Mouse (Mus musculus) heart, embryonic 16.5 days (tissue): Measurements from ENCODE around the gene Grm8. TPM values are rescaled to one million over a fixed set of nuclear protein-coding genes. Genes with fewer than 3 reads are reported as not detected.

Source experiments
- ATAC-seq: fragments of 200-750 bp; cut with Nextera tagmentation; replicated peaks from 2 replicates; pipeline ENCODE4 v1.8.0; 2017; ENCODE audit warnings: moderate number of reproducible peaks; ENCODE audit not compliant: insufficient read depth, low FRiP score; ENCODE audit errors: extremely low read depth
- H3K27ac ChIP-seq: fragments of 300-500 bp; sonication (generic); 2 replicates; pipeline ENCODE4 v1.5.1; 2014; ENCODE audit warnings: mild to moderate bottlenecking, low read length, control low read depth, moderate library complexity
- H3K27me3 ChIP-seq: fragments of 300-500 bp; sonication (generic); 2 replicates; pipeline ENCODE4 v1.6.1; 2014; ENCODE audit warnings: low read length, mixed read lengths; ENCODE audit not compliant: control insufficient read depth, insufficient read depth
- H3K36me3 ChIP-seq: fragments of 300-500 bp; sonication (generic); 2 replicates; pipeline ENCODE4 v1.6.1; 2014; ENCODE audit not compliant: control insufficient read depth, insufficient read depth
- H3K4me1 ChIP-seq: fragments of 300-500 bp; sonication (generic); 2 replicates; pipeline ENCODE4 v1.6.1; 2014; ENCODE audit warnings: low read length, mixed read lengths; ENCODE audit not compliant: control insufficient read depth, insufficient read depth
- H3K4me2 ChIP-seq: fragments of 300-500 bp; sonication (generic); 2 replicates; pipeline ENCODE4 v1.6.1; 2014; ENCODE audit warnings: low read depth, mild to moderate bottlenecking, control low read depth, low read length
- H3K4me3 ChIP-seq: fragments of 300-500 bp; sonication (generic); 2 replicates; pipeline ENCODE4 v1.5.1; 2014; ENCODE audit warnings: mild to moderate bottlenecking, control low read depth, low read length
- H3K9ac ChIP-seq: fragments of 300-500 bp; sonication (generic); 2 replicates; pipeline ENCODE4 v1.6.1; 2014; ENCODE audit warnings: low read length, control low read depth
- H3K9me3 ChIP-seq: fragments of 300-500 bp; sonication (generic); replicated peaks from 2 replicates; pipeline ENCODE4 v1.6.1; 2016; ENCODE audit warnings: low read length; ENCODE audit not compliant: control insufficient read depth
- WGBS: fragments of 180-500 bp; shearing (Covaris S2); extraction: QIAGEN DNeasy Blood & Tissue Kit; methylation state at CpG from one replicate; pipeline ENCODE4 v1.1.7; 2014; 5-methylcytosine and 5-hydroxymethylcytosine counted together
- polyA plus RNA-seq: library from polyadenylated mRNA; unstranded; fragments of >200 nt; fragmentation: Nextera tagmentation; extraction: Ambion mirVana; gene quantifications from 2 replicates; pipeline ENCODE4 v1.2.1, GENCODE M21; 2015

The Grm8 gene
- polyA plus RNA-seq, 1 experiment from 2014 or later, result 0.25 TPM

DNA sequence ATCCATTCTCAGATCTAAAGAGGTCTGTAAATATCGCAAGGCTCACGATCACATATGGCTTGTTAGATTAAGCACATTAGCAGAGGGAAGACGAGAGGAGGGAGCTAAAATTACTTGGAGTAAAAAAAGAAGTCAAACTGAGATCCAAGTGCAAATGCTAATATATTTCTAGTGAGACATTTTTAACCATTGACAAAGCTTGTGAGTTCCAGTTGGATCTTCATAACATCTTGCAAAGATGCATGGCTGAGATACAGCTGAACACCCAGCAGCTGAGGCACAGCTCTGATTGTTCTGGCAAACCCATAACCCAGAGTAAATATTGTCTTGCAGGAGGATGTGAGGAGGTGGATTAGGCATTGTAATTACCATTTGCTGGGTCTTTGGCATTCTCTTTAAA is 445.6 kb downstream of the Grm8 start:
- ATAC-seq, result no peak
- WGBS, result 77% methylated on average over 3 of the region's 3 CpGs
- no peak overlapping the region for H3K9ac ChIP-seq
- no peaks in the 10 kb centered on the region for H3K9me3 ChIP-seq
- no peaks in the 10 kb centered on the region for H3K4me1 ChIP-seq
- no peak overlapping the region for H3K4me3 ChIP-seq
- H3K27me3 ChIP-seq, result no peaks in the 10 kb centered on the region
- H3K27ac ChIP-seq, result no peak overlapping the region
- no peaks in the 10 kb centered on the region for H3K36me3 ChIP-seq
- H3K4me2 ChIP-seq, result no peak overlapping the region

- Histone ChIP-seq H3K9ac (no peak overlapping the region), H3K36me3 (no peaks in the 10 kb centered on the region), H3K4me3 (no peak overlapping the region), H3K4me1 (no peaks in the 10 kb centered on the region), H3K27me3 (no peaks in the 10 kb centered on the region), H3K9me3 (no peaks in the 10 kb centered on the region), H3K27ac (no peak overlapping the region), H3K4me2 (no peak overlapping the region)
- no peak for ATAC-seq
- WGBS, result 48% methylated on average over 6 of the region's 6 CpGs
Observed at GRCm38 (mm10) chr6:27661747-27662435, 473.1 kb downstream of the Grm8 start.

DNA sequence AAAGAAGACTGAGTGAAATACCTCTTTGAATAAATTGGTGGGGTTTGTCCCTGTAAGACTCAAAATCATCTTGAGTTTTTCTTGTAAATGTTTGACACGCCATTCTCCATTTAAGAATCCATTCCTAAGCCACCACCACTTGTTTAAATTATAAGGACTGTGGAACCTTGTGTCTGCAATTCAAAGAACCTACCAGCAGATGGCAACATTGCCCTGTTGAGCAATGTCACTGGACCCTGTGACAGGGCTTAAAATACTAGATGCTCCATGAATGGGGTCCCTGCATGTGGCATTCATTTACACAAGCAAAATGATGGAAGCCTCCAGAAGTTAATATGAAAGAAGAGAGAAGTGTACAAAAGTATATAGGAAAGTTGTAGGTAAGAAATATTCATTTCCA is 477.5 kb downstream of the Grm8 start:
- ATAC-seq, result no peak
- Histone ChIP-seq H3K27ac (no peak overlapping the region), H3K4me1 (no peaks in the 10 kb centered on the region), H3K9me3 (no peaks in the 10 kb centered on the region), H3K9ac (no peak overlapping the region), H3K27me3 (no peaks in the 10 kb centered on the region), H3K4me2 (no peak overlapping the region), H3K36me3 (no peaks in the 10 kb centered on the region), H3K4me3 (no peak overlapping the region)
- WGBS, result 35% methylated on average over 1 of the region's 1 CpGs

DNA sequence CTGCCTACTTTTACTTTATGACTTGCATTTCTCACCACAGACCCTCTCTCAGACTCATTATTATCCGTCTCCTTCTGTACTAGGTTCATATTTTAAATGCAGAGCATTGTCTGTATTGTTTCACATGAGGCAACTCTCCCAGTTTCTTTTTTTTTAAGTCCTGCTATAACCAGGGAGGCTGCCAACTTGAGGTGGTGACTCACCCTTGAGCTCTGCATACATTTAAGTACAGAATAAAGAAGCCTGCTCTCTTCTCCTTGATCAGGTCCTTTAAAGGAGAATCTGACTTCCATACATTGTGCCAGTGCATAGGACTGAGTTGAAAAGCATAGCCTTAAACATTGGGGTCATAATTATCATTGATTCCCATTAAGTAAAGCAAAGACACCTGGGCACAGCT is 488.5 kb downstream of the Grm8 start:
- no peaks in the 10 kb centered on the region for H3K36me3 ChIP-seq
- no peaks in the 10 kb centered on the region for H3K27me3 ChIP-seq
- no peak overlapping the region for H3K4me3 ChIP-seq
- 74% methylated on average over 1 of the region's 1 CpGs for WGBS
- no peaks in the 10 kb centered on the region for H3K9me3 ChIP-seq
- H3K4me1 ChIP-seq, result no peaks in the 10 kb centered on the region
- ATAC-seq, result no peak
- H3K27ac ChIP-seq, result no peak overlapping the region
- no peak overlapping the region for H3K4me2 ChIP-seq
- no peak overlapping the region for H3K9ac ChIP-seq

DNA sequence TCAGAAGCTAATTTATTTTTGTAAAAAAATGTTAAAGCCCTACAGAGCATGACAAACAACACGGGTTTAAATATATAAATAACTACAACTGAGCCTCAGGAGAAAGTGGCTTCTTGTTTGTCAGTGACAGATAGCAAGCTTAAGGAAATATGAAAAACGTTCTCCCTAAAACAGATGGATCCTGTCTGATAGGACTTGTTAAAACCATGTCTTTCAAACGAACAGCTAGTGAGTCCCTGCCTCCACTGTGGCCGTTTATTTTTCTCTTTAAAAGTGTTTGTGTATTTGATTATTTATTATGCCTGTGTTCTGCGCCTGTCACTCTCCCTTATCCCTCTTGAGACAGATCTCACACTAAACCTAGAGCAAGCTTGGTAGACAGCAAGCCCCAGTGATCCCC is 489.9 kb downstream of the Grm8 start:
- H3K27me3 ChIP-seq, result no peaks in the 10 kb centered on the region
- H3K4me1 ChIP-seq, result no peaks in the 10 kb centered on the region
- no peaks in the 10 kb centered on the region for H3K9me3 ChIP-seq
- H3K36me3 ChIP-seq, result no peaks in the 10 kb centered on the region
- H3K9ac ChIP-seq, result no peak overlapping the region
- ATAC-seq, result no peak
- H3K4me2 ChIP-seq, result no peak overlapping the region
- H3K4me3 ChIP-seq, result no peak overlapping the region
- no peak overlapping the region for H3K27ac ChIP-seq
- WGBS, result 54% methylated on average over 5 of the region's 5 CpGs

DNA sequence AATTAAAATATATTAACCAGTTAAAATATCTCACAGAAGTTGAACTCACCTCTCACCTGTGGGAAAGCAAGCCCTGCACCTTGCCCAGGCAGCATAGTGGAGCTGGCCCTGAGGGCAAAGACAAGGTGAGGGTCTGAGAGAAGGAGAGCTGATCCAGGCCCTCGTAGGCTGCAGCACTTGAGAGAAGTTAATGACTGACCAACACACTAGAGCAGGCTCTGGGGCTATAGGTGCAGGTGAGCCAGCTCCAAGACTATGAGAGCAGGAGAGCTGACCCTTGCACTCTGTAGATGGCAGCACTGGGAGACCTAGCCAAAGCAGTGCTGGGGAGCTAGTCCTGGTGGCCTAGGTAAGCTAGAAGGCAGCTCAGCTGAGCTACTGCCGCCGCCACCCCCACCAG is 499.1 kb downstream of the Grm8 start:
- no peak overlapping the region for H3K4me2 ChIP-seq
- WGBS, result 60% methylated on average over 3 of the region's 3 CpGs
- H3K9ac ChIP-seq, result no peak overlapping the region
- no peaks in the 10 kb centered on the region for H3K9me3 ChIP-seq
- H3K36me3 ChIP-seq, result no peaks in the 10 kb centered on the region
- no peak overlapping the region for H3K4me3 ChIP-seq
- no peak for ATAC-seq
- H3K27ac ChIP-seq, result no peak overlapping the region
- no peaks in the 10 kb centered on the region for H3K4me1 ChIP-seq
- H3K27me3 ChIP-seq, result no peaks in the 10 kb centered on the region

DNA sequence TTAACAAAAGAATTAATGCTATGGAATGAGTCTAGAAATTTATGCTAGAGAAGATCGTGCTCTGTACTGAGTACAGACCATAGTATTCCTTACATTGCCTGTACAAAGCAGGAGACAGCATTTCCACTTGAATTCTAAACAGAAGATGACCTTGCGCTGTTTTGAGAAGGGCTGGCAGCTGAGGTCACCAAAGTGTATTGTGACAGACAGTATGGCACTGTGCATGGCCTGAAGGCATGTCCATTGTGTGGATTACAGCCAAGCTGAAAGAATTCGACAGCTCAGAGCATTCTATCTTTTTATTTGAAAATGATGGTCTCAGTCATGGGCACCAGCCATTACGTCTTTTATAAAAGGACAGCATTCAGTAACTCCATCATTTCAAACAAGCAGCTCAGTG is 517.5 kb downstream of the Grm8 start:
- no peaks in the 10 kb centered on the region for H3K4me1 ChIP-seq
- no peak overlapping the region for H3K4me2 ChIP-seq

GRCm38 (mm10) chr6:27580485-27580884 is 554.5 kb downstream of the Grm8 start:
- H3K36me3 ChIP-seq, result no peaks in the 10 kb centered on the region
- H3K27ac ChIP-seq, result no peak overlapping the region
- WGBS, result 67% methylated on average over 2 of the region's 2 CpGs
- H3K4me3 ChIP-seq, result no peak overlapping the region
- H3K4me2 ChIP-seq, result no peak overlapping the region
- no peaks in the 10 kb centered on the region for H3K4me1 ChIP-seq
- H3K9me3 ChIP-seq, result no peaks in the 10 kb centered on the region
- no peak overlapping the region for H3K9ac ChIP-seq
- ATAC-seq, result no peak
- no peaks in the 10 kb centered on the region for H3K27me3 ChIP-seq

More for the DNA sequence above, 517.5 kb downstream of the Grm8 start:
- Histone ChIP-seq H3K9ac (no peak overlapping the region), H3K36me3 (no peaks in the 10 kb centered on the region), H3K9me3 (no peaks in the 10 kb centered on the region), H3K27me3 (no peaks in the 10 kb centered on the region), H3K27ac (no peak overlapping the region), H3K4me3 (no peak overlapping the region)
- WGBS, result 74% methylated on average over 4 of the region's 4 CpGs
- no peak for ATAC-seq

DNA sequence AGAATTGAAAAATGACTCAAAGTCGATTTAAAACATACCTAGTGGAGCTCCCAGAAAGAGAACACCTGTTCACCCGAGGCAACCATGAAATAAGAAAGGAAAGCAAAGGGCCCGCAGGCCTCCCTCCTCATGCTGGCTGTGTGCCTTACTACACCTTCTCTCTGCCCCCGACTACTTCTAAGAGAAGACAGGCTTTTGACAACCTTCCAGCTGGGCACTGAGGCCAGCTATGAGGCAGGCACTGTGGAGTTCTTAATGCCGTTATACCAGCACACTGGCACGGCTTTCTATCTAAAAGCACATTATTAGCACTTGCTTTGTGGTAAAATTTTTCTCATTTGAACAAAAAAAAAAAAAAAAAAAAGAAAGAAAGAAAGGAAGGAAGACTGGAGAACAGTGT is 589.5 kb downstream of the Grm8 start:
- H3K4me3 ChIP-seq, result no peak overlapping the region
- no peaks in the 10 kb centered on the region for H3K4me1 ChIP-seq
- no peak overlapping the region for H3K4me2 ChIP-seq
- no peak overlapping the region for H3K27ac ChIP-seq
- H3K9me3 ChIP-seq, result no peaks in the 10 kb centered on the region
- WGBS, result 63% methylated on average over 6 of the region's 6 CpGs
- ATAC-seq, result no peak
- no peak overlapping the region for H3K9ac ChIP-seq
- H3K36me3 ChIP-seq, result no peaks in the 10 kb centered on the region
- no peaks in the 10 kb centered on the region for H3K27me3 ChIP-seq
